Mouse (Mus musculus) limb, embryonic 11.5 days (tissue): Measurements from ENCODE around the gene Gm10073. TPM values are rescaled to one million over a fixed set of nuclear protein-coding genes. Genes with fewer than 3 reads are reported as not detected.
A peak's percentile ranks its signal among the peaks of the same experiment; 100 is the strongest.
"Not testable (repeated sequence)": the region's sequence is repeated elsewhere in the genome, so short reads cannot be mapped to it uniquely, and the experiment has no call there.

ENCODE experiments used
- ATAC-seq: fragments of 200-750 bp; cut with Nextera tagmentation; 2 replicates; pipeline ENCODE4 v1.8.0; 2017; ENCODE audit warnings: low read depth; ENCODE audit not compliant: insufficient number of reproducible peaks, low FRiP score, low TSS enrichment
- DNase-seq: peaks from one replicate; pipeline ENCODE4 v3.0.0-alpha.2; 2015; ENCODE audit warnings: low spot score
- H3K27ac ChIP-seq: fragments of 300-500 bp; sonication (generic); replicated peaks from 2 replicates; pipeline ENCODE4 v1.5.1; 2014; ENCODE audit warnings: low read depth, mild to moderate bottlenecking, low read length
- H3K27me3 ChIP-seq: fragments of 300-500 bp; sonication (generic); 2 replicates; pipeline ENCODE4 v1.6.1; 2014; ENCODE audit warnings: mild to moderate bottlenecking, low read length, mixed read lengths; ENCODE audit not compliant: control insufficient read depth, insufficient read depth
- H3K36me3 ChIP-seq: fragments of 300-500 bp; sonication (generic); 2 replicates; pipeline ENCODE4 v1.6.1; 2014; ENCODE audit warnings: mild to moderate bottlenecking, low read length, moderate library complexity, mixed read lengths; ENCODE audit not compliant: control insufficient read depth, insufficient read depth
- H3K4me1 ChIP-seq: fragments of 300-500 bp; sonication (generic); 2 replicates; pipeline ENCODE4 v1.6.1; 2014; ENCODE audit warnings: low read length, mixed read lengths; ENCODE audit not compliant: control insufficient read depth, insufficient read depth
- H3K4me2 ChIP-seq: fragments of 300-500 bp; sonication (generic); 2 replicates; pipeline ENCODE4 v1.6.1; 2014; ENCODE audit warnings: low read depth, mild to moderate bottlenecking, moderate library complexity; ENCODE audit not compliant: severe bottlenecking
- H3K4me3 ChIP-seq: fragments of 300-500 bp; sonication (generic); 2 replicates; pipeline ENCODE4 v1.5.1; 2014; ENCODE audit warnings: low read depth, low read length
- H3K9ac ChIP-seq: fragments of 300-500 bp; sonication (generic); 2 replicates; pipeline ENCODE4 v1.6.1; 2014; ENCODE audit warnings: mild to moderate bottlenecking, low read length
- H3K9me3 ChIP-seq: fragments of 300-500 bp; sonication (generic); 2 replicates; pipeline ENCODE4 v1.6.1; 2016; ENCODE audit warnings: low read length; ENCODE audit not compliant: control insufficient read depth
- WGBS: fragments of 180-500 bp; shearing (Covaris S2); extraction: QIAGEN DNeasy Blood & Tissue Kit; methylation state at CpG from one replicate; pipeline ENCODE4 v1.1.7; 2014; 5-methylcytosine and 5-hydroxymethylcytosine counted together
- polyA plus RNA-seq: library from polyadenylated mRNA; unstranded; fragments of >200 nt; fragmentation: Nextera tagmentation; extraction: Ambion mirVana; gene quantifications from 2 replicates; pipeline ENCODE4 v1.2.1, GENCODE M21; 2014

Gm10073 gene
- polyA plus RNA-seq, 1 experiment from 2014 or later = 4.4 TPM

GRCm38 (mm10) chr8:106606121-106606520 is 32.9 kb upstream of the Gm10073 start:
- peaks cover 12% of the 10 kb centered on the region; the same call in 1 of the 2 replicates for H3K4me1 ChIP-seq
- H3K4me3 ChIP-seq = no peak overlapping the region
- no peak overlapping the region for H3K9ac ChIP-seq
- 41% methylated on average over 4 of the region's 4 CpGs for WGBS
- DNase-seq (no peak), ATAC-seq (no peak)
- no peaks in the 10 kb centered on the region for H3K36me3 ChIP-seq
- no peak overlapping the region for H3K27ac ChIP-seq
- H3K9me3 ChIP-seq = no peaks in the 10 kb centered on the region
- no peak overlapping the region for H3K4me2 ChIP-seq
- H3K27me3 ChIP-seq = peaks cover 43% of the 10 kb centered on the region

- 65% methylated on average over 7 of the region's 7 CpGs for WGBS
- no peak overlapping the region for H3K4me2 ChIP-seq
- H3K9ac ChIP-seq = no peak overlapping the region
- ATAC-seq (no peak), DNase-seq (no peak)
- no peak overlapping the region for H3K4me3 ChIP-seq
- peaks cover 12% of the 10 kb centered on the region; the same call in 1 of the 2 replicates for H3K4me1 ChIP-seq
- no peaks in the 10 kb centered on the region for H3K9me3 ChIP-seq
- peaks cover 43% of the 10 kb centered on the region for H3K27me3 ChIP-seq
- H3K27ac ChIP-seq = no peak overlapping the region
- H3K36me3 ChIP-seq = no peaks in the 10 kb centered on the region
Observed at GRCm38 (mm10) chr8:106605657-106606056, 32.4 kb upstream of the Gm10073 start.

- H3K27me3 ChIP-seq = peaks cover 43% of the 10 kb centered on the region
- WGBS = under 1% methylated on average over 19 of the region's 19 CpGs
- DNase-seq (peak; percentile 41), ATAC-seq (no peak)
- no peaks in the 10 kb centered on the region for H3K9me3 ChIP-seq
- H3K4me2 ChIP-seq = peak overlapping the region; percentile 63; the same call in 1 of the 2 replicates
- peak overlapping the region; percentile 35 for H3K4me3 ChIP-seq
- H3K36me3 ChIP-seq = no peaks in the 10 kb centered on the region
- no peak overlapping the region for H3K9ac ChIP-seq
- H3K4me1 ChIP-seq = peaks cover 12% of the 10 kb centered on the region; the same call in 1 of the 2 replicates
- no peak overlapping the region for H3K27ac ChIP-seq
Observed at GRCm38 (mm10) chr8:106603933-106604332, 30.7 kb upstream of the Gm10073 start.

- peaks cover 12% of the 10 kb centered on the region; the same call in 1 of the 2 replicates for H3K4me1 ChIP-seq
- no peaks in the 10 kb centered on the region for H3K9me3 ChIP-seq
- H3K4me3 ChIP-seq = peak within 1 kb of the TSS; percentile 35
- 1% methylated on average over 48 of the region's 53 CpGs for WGBS
- peak within 1 kb of the TSS; percentile 13; the same call in 1 of the 2 replicates for H3K9ac ChIP-seq
- peak within 1 kb of the TSS; percentile 63 for H3K4me2 ChIP-seq
- no peaks in the 10 kb centered on the region for H3K36me3 ChIP-seq
- no peak within 1 kb of the TSS for H3K27ac ChIP-seq
- DNase-seq = peak; percentile 69
- 0 out of 2 replicates have a peak, but pooled peaks have one; percentile 58 for ATAC-seq
- H3K27me3 ChIP-seq = peaks cover 43% of the 10 kb centered on the region
Observed at GRCm38 (mm10) chr8:106603131-106603819, 30.0 kb upstream of the Gm10073 start, which contains the start of gene Cdh1. TSS of gene Cdh1 (plus strand) at chr8:106603351.

GRCm38 (mm10) chr8:106599265-106599979 is 26.2 kb upstream of the Gm10073 start:
- no peak overlapping the region for H3K9ac ChIP-seq
- H3K4me2 ChIP-seq = no peak overlapping the region
- WGBS = 25% methylated on average over 7 of the region's 7 CpGs
- H3K36me3 ChIP-seq = no peaks in the 10 kb centered on the region
- H3K4me1 ChIP-seq = peaks cover 12% of the 10 kb centered on the region; the same call in 1 of the 2 replicates
- no peaks in the 10 kb centered on the region for H3K9me3 ChIP-seq
- H3K4me3 ChIP-seq = no peak overlapping the region
- H3K27me3 ChIP-seq = peaks cover 22% of the 10 kb centered on the region
- no peak for ATAC-seq
- no peak overlapping the region for H3K27ac ChIP-seq
- no peak for DNase-seq

GRCm38 (mm10) chr8:106597067-106597466 is 23.8 kb upstream of the Gm10073 start:
- H3K27ac ChIP-seq = no peak overlapping the region
- H3K9me3 ChIP-seq = no peaks in the 10 kb centered on the region
- no peak overlapping the region for H3K4me2 ChIP-seq
- WGBS = 96% methylated on average over 5 of the region's 5 CpGs
- no peak for DNase-seq
- no peaks in the 10 kb centered on the region for H3K4me1 ChIP-seq
- H3K36me3 ChIP-seq = no peaks in the 10 kb centered on the region
- H3K9ac ChIP-seq = no peak overlapping the region
- no peaks in the 10 kb centered on the region for H3K27me3 ChIP-seq
- H3K4me3 ChIP-seq = no peak overlapping the region
- ATAC-seq = no peak

- H3K9ac ChIP-seq, H3K27ac ChIP-seq, H3K4me1 ChIP-seq, H3K4me3 ChIP-seq, H3K36me3 ChIP-seq, DNase-seq, H3K27me3 ChIP-seq, H3K9me3 ChIP-seq, H3K4me2 ChIP-seq, ATAC-seq: not testable (repeated sequence)
- WGBS = 94% methylated on average over 3 of the region's 3 CpGs
Observed at GRCm38 (mm10) chr8:106595623-106596022, 22.4 kb upstream of the Gm10073 start.

GRCm38 (mm10) chr8:106592458-106592857 is 19.2 kb upstream of the Gm10073 start:
- H3K9ac ChIP-seq = no peak overlapping the region
- no peaks in the 10 kb centered on the region for H3K36me3 ChIP-seq
- H3K4me3 ChIP-seq = no peak overlapping the region
- WGBS = 91% methylated on average over 1 of the region's 3 CpGs
- no peaks in the 10 kb centered on the region for H3K4me1 ChIP-seq
- DNase-seq (no peak), ATAC-seq (no peak)
- H3K4me2 ChIP-seq = no peak overlapping the region
- H3K27me3 ChIP-seq = no peaks in the 10 kb centered on the region
- H3K27ac ChIP-seq = no peak overlapping the region
- H3K9me3 ChIP-seq = no peaks in the 10 kb centered on the region
